Mouse (Mus musculus): Measurements from ENCODE around the gene Btbd11.

DNA sequence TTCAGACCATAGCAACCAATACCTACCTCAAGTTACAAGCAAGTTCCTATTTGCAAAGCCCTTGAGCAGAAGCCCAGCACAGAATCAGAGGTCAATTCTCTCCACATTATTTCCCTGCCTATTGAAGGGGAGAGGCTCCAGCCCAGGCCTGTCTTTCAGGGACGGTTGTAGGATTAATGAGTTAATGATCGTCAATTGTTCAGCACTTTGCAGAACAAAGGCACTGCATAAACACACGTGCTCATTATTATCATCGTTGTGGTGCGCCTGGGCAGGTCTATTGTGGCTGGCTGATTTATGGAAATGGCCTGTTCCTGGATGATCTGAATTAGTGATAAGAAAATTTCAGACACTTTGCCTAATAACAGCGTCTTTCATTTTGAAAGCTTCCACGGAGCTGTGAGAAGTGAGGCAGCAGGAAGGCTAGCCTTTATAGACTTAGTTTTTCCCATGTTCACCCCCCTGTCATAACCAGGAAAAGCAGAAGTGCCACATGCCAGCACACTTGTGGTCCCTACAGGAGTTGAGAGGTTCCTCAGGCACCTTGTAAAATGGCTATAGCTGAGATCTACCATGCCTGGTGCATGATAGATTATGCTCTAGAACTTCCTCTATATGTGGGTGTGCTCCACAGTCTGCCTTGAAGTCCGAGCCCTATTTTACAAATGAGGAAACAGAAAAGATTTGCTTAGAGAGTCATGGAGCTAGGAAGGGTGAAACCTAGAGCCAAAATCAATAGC, 65.2 kb downstream of the Btbd11 start:
- TF ChIP-seq EP300 (IDR thresholded peaks at IDR 0.05; ENCODE audit: low read depth): no peak
- no peak for TF ChIP-seq CTCF (IDR thresholded peaks at IDR 0.05; ENCODE audit: low read depth)
